Mouse (Mus musculus) megakaryocyte, embryonic 14.5 days (primary cell): ENCODE measurements around the gene Klf9. TPM values are rescaled to one million over a fixed set of nuclear protein-coding genes. Genes with fewer than 3 reads are reported as not detected.
A peak's percentile ranks its signal among the peaks of the same experiment; 100 is the strongest.

Source experiments
- H3K27me3 ChIP-seq: replicated peaks from 2 replicates; pipeline ENCODE3; 2012; ENCODE audit warnings: inconsistent platforms
- H3K36me3 ChIP-seq: replicated peaks from 2 replicates; pipeline ENCODE3; 2012; ENCODE audit warnings: low read length, inconsistent platforms, mixed read lengths
- H3K4me1 ChIP-seq: 2 replicates; pipeline ENCODE4 v1.6.1; 2012; ENCODE audit warnings: inconsistent platforms
- H3K4me3 ChIP-seq: replicated peaks from 2 replicates; pipeline ENCODE3; 2012; ENCODE audit warnings: moderate library complexity, mild to moderate bottlenecking, inconsistent platforms
- H3K9me3 ChIP-seq: 2 replicates; pipeline ENCODE4 v1.6.1; 2012; ENCODE audit warnings: inconsistent platforms
- FLI1 ChIP-seq: IDR thresholded peaks from 2 replicates; pipeline ENCODE4 v1.6.1; 2012; ENCODE audit warnings: low read length, inconsistent platforms, mixed read lengths
- GATA1 ChIP-seq: IDR thresholded peaks from 3 replicates; pipeline ENCODE4 v1.6.1; 2012; ENCODE audit warnings: mixed read lengths, low read length, inconsistent platforms, borderline replicate concordance
- polyA plus RNA-seq: library from polyadenylated mRNA; stranded (reverse); fragments of >175 nt; gene quantifications from 2 replicates; pipeline ENCODE4 v1.2.3, GENCODE M21; 2012; ENCODE audit warnings: low replicate concordance; ENCODE audit not compliant: insufficient read depth

Klf9 gene
- polyA plus RNA-seq = 4.7 and 12.2 TPM in 2 replicates

DNA sequence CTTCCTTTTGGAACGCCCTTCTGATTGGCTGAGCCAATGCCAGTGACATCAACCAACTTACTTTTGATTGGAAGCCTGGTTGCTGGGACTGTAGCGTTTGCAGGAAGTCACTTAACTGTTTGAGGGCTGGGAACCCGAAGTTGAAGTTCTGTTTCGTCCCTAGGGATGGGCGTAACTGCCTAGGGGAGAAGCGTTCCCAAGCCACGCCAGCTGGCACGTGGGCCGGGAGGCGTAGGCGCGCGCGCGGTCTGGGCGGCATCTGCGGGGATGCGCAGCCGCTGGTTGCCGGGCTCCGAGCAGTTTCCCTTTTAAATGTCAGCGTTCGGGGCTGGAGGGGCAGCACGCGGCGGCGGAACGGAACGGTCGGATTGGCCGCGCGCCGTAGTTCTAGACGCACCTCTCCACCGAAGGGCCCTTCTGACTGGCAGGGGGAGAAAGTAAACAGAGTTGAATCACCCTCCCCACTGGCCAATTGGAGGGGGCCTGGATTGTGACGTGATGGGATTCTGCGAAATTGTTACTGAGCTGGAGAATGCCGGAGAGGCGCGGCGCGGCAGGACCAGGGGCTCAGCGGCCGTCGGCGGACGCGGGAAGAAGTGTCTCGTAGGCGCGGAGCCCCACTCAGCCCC is at the start of gene Klf9:
Gene Klf9, plus strand, starts transcription at position 538 of the 629 bp plus-strand sequence.
- TF ChIP-seq FLI1 (no peak), GATA1 (no peak)
- peaks cover 68% of the 10 kb centered on the region for H3K4me1 ChIP-seq
- H3K9me3 ChIP-seq = no peaks in the 10 kb centered on the region
- no peaks in the 10 kb centered on the region for H3K27me3 ChIP-seq
- H3K4me3 ChIP-seq = peak within 1 kb of the TSS; percentile 98
- peaks cover 11% of the 10 kb centered on the region for H3K36me3 ChIP-seq

GRCm38 (mm10) chr19:23091586-23091985 is 49.4 kb upstream of the Klf9 start:
- Histone ChIP-seq H3K27me3 (no peaks in the 10 kb centered on the region), H3K4me1 (peaks cover 6% of the 10 kb centered on the region; the same call in 1 of the 2 replicates), H3K4me3 (no peak overlapping the region), H3K36me3 (no peaks in the 10 kb centered on the region), H3K9me3 (0 out of 2 replicates have a peak, but pooled peaks cover 1% of the 10 kb centered on the region)
- TF ChIP-seq GATA1 (no peak), FLI1 (no peak)

DNA sequence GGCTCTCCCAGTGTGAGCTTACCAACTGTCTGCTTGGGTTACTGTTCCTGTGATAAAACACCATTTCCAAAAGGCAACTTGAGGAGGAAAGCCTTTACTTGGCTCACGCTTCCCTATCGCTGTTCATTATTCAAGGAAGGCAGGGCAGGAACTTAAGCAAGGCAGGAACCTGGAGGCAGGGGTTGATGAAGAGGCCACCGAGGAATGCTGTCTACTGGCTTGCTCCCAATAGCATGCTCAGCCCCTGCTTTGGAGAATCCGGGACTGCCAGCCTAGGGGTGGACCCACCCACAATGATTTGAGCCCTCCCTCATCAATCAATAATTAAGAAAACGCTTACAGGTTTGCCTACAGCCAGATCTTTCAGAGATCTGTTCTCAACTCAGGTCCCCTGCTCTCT is 47.5 kb upstream of the Klf9 start:
- Histone ChIP-seq H3K4me3 (no peak overlapping the region), H3K27me3 (no peaks in the 10 kb centered on the region), H3K9me3 (0 out of 2 replicates have a peak, but pooled peaks cover 4% of the 10 kb centered on the region), H3K4me1 (peaks cover 6% of the 10 kb centered on the region; the same call in 1 of the 2 replicates), H3K36me3 (no peaks in the 10 kb centered on the region)
- no peak for TF ChIP-seq FLI1
- TF ChIP-seq GATA1 = no peak

- 0 out of 2 replicates have a peak, but pooled peaks cover 4% of the 10 kb centered on the region for H3K9me3 ChIP-seq
- H3K27me3 ChIP-seq = no peaks in the 10 kb centered on the region
- no peaks in the 10 kb centered on the region for H3K36me3 ChIP-seq
- peaks cover 6% of the 10 kb centered on the region; the same call in 1 of the 2 replicates for H3K4me1 ChIP-seq
- H3K4me3 ChIP-seq = no peak overlapping the region
- TF ChIP-seq GATA1 = no peak
- TF ChIP-seq FLI1 = no peak
Observed at GRCm38 (mm10) chr19:23094906-23095305, 46.1 kb upstream of the Klf9 start.

DNA sequence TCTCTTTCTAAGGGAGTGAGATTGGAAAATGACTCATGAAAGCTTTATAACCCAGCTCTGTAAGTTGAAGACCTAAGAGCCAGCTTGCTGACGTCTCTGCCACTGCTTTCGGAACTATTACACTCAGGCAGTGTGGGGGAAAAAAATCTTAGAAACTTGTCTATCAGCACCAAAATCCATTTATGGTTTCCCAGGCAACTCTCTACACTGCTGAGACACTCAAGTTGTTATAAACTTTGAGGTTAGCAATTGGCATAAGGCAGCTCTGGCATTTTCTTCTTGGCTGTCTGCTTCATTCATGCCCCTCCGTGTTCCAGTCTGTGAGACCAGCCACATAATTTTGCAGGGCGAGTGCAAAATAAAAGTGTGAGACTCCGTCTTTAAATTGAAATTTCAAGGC is 34.2 kb upstream of the Klf9 start:
- TF ChIP-seq GATA1 = no peak
- TF ChIP-seq FLI1 = no peak

DNA sequence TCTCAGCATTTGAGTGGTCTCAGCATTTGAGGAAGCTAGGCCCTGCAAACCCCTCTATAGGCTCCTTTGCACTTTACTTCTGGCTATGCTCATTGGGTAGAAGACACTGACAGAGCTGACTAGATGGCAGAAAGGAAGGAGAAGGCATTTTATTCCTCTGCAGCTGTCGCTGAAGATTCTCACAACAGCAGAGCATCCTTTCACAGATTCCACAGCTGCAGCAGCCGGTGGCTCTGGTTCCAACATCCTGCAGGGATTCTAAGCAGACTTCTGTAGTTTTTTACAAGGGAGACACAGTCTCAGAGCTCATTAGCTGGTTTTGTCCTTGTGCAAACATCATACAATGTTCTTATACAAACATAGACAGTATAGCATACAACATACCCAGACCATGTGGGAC is 33.7 kb upstream of the Klf9 start:
- Histone ChIP-seq H3K27me3 (peaks cover 2% of the 10 kb centered on the region), H3K4me1 (peaks cover 5% of the 10 kb centered on the region; the same call in 1 of the 2 replicates), H3K9me3 (no peaks in the 10 kb centered on the region), H3K4me3 (no peak overlapping the region), H3K36me3 (no peaks in the 10 kb centered on the region)
- TF ChIP-seq FLI1 (no peak), GATA1 (no peak)

More for the DNA sequence above, 34.2 kb upstream of the Klf9 start:
- Histone ChIP-seq H3K27me3 (peaks cover 2% of the 10 kb centered on the region), H3K4me3 (no peak overlapping the region), H3K9me3 (no peaks in the 10 kb centered on the region), H3K36me3 (no peaks in the 10 kb centered on the region), H3K4me1 (peaks cover 5% of the 10 kb centered on the region; the same call in 1 of the 2 replicates)

DNA sequence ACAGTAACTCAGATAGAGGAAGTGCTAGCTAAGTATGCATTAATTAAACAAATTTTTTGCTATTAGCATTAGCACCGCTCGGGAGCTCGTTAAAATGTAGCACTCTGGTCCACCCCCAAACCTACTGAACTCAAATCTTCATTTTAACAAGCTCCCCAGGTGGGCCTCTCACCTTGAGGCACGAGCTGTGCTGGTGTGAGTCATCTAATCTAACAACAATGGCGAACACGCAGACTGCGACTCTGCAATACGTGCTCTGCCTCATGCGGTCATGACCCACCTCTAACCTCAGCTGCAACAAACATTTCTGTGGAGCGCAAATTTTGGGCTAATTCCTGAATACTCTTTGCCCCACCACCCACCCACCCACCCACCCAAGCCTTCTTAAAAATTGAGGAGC is 19.2 kb upstream of the Klf9 start:
- Histone ChIP-seq H3K4me3 (no peak overlapping the region), H3K27me3 (no peaks in the 10 kb centered on the region), H3K9me3 (no peaks in the 10 kb centered on the region), H3K36me3 (no peaks in the 10 kb centered on the region), H3K4me1 (peaks cover 26% of the 10 kb centered on the region)
- no peak for TF ChIP-seq GATA1
- TF ChIP-seq FLI1 = no peak

DNA sequence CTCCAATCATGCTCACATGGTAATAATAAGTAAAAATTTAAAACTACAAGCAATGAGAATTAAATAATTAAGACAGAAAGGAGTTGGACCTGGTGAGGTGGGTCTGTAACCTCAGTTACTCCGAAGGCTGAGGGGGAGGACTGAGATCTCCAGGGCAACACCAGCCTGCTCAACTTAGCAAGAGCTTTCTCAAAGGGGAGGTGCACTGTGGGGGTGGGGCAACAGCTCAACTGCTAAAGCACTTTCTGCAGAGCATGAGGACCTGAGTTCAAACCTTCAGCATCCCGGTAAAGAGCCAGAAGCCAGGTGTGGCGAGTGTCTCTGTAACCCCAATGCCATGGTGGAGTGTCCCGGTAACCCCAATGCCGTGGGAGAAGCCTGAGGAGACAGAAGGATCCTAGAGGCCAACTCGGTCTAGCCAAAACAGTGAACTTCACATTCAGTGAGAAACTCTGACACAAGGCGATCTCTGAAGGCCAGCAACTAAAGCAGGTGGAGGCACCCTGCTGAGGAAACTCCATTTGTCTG is 16.9 kb upstream of the Klf9 start:
- H3K9me3 ChIP-seq = no peaks in the 10 kb centered on the region
- peaks cover 42% of the 10 kb centered on the region for H3K4me1 ChIP-seq
- H3K4me3 ChIP-seq = no peak overlapping the region
- no peaks in the 10 kb centered on the region for H3K27me3 ChIP-seq
- no peaks in the 10 kb centered on the region for H3K36me3 ChIP-seq
- TF ChIP-seq FLI1 (no peak), GATA1 (no peak)

DNA sequence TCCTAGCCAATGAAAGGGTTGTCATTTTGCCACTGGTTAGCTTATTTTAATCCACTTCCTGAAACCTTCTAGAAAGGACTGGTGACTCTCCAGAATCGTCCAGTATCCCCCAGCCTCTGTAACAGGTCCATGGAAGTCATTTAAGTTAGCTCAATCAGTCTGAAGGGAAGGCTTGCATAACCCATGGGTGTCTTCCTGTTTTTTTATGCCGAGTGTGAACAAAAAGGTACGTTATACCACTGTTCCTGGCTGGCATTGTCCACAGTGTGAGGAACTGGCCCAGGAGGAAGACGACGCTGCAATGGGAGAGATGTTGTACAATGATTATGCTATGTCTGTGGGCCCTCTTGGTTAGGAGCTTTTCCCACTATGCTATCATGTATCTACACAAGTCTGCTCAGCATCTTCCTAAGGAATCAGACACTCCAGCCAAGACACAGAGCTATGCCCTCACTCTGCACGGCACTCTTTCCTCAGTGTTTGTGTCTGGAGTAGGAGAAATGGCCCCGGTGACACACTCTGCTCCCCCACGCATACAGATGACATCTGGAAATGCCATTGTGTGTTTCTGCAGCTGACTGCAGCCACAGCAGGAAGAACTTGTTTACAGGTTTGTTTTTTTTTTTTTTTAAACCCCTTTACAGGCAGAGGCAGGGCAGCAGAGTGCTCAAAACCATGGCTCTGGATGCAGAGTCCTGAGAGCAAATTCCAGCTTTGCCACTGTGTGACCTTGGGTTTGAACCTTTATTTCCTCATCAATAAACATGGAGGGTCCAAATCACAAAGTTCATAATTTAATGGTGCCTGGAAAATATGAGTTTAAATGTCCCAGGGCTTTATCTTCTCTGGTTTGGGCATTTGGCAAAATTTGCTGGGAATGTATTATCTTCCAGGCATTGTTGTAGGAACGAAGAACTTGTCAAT is 15.5 kb upstream of the Klf9 start:
- Histone ChIP-seq H3K4me3 (peak overlapping the region; percentile 15), H3K4me1 (peaks cover 50% of the 10 kb centered on the region), H3K36me3 (no peaks in the 10 kb centered on the region), H3K9me3 (no peaks in the 10 kb centered on the region), H3K27me3 (no peaks in the 10 kb centered on the region)
- no peak for TF ChIP-seq FLI1
- no peak for TF ChIP-seq GATA1

DNA sequence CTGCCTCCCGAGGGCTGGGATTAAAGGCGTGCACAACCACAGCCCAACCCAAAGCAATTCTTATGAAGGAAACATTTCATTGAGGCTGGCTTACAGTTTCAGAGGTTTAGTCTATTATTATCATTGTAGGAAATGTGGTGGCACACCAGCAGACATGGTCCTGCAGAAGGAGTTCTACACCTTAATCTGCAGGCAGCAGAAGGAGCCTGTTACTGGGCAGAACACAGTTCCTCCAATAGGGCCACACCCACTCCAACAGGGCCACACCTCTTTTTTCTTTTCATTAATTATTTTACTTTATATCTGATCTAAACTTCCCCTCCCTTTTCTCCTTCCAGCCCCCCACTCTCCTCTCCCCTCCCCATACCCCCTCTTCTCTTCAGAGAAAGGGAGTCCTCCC is 11.1 kb upstream of the Klf9 start:
- H3K4me1 ChIP-seq = peaks cover 82% of the 10 kb centered on the region
- H3K4me3 ChIP-seq = no peak overlapping the region
- H3K36me3 ChIP-seq = no peaks in the 10 kb centered on the region
- no peaks in the 10 kb centered on the region for H3K9me3 ChIP-seq
- TF ChIP-seq FLI1 (no peak), GATA1 (no peak)
- no peaks in the 10 kb centered on the region for H3K27me3 ChIP-seq
